Mouse (Mus musculus): Measurements from ENCODE around the gene Adamtsl4.

- TF ChIP-seq CTCF (IDR thresholded peaks at IDR 0.05; ENCODE audit: borderline replicate concordance, control insufficient read depth, extremely low read depth, insufficient read depth, low read length, poor library complexity) (no peak), POLR2A (IDR thresholded peaks at IDR 0.05; ENCODE audit: control insufficient read depth, extremely low read depth, insufficient read depth, low read length, poor library complexity) (no peak)
These were observed 16.5 kb downstream of the Adamtsl4 start for GRCm38 (mm10) chr3:95671201-95671600.

All from thymus, adult 2 months (tissue).